Mouse (Mus musculus): ENCODE data around the gene Atxn2. TPM values are rescaled to one million over a fixed set of nuclear protein-coding genes. Genes with fewer than 3 reads are reported as not detected.

The Atxn2 gene
- polyA plus RNA-seq, 1 experiment, result 174 TPM

DNA sequence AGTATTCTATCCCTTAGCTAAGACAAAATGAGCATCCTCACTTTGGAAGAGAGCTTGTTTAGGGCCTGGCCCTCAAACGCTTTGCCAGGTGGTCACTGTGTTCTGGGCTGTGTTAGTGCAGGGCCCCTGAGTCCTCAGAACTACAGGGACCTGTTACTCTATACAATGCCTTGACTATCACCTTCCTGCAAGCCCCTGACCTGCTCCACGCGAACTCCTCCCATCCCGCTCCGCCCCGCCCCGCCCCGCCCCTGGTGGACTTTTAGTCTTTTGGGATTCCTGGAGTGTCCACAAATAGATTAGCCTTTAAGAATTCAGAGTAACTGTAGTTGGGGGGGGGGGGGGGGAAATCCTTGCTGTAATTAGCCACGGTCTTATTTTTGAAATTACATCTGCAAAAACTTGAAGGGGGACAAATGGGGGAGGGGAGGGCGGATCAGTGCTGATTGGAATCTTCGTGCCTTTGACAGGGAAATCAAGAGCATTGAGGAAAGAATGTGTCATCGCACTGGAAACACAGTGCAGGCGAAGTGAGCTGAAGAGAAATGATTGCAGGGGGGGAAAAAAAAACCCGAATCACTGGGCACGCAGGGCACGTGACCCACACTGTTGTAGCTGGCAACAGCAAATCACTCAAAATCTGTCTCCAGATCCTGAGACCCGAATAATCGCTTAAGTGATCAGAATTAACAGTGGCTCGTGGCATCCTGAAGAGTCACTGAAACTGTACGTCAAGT, 6.5 kb upstream of the Atxn2 start:
- H3K27ac ChIP-seq (ENCODE audit: insufficient read depth, low read length), result no peak overlapping the region
- H3K4me1 ChIP-seq (ENCODE audit: control insufficient read depth, insufficient read depth, low read length), result peaks cover 4% of the 10 kb centered on the region; the same call in 1 of the 2 replicates
- no peak for TF ChIP-seq POLR2A (IDR thresholded peaks at IDR 0.05; ENCODE audit: low read depth, low read length)
- no peak for TF ChIP-seq CTCF (IDR thresholded peaks at IDR 0.05; ENCODE audit: borderline replicate concordance, insufficient read depth, low read length)
- H3K4me3 ChIP-seq (ENCODE audit: insufficient read depth, low read length), result no peak overlapping the region

- TF ChIP-seq POLR2A (IDR thresholded peaks at IDR 0.05; ENCODE audit: low read depth, low read length) (peak; percentile 46), CTCF (IDR thresholded peaks at IDR 0.05; ENCODE audit: borderline replicate concordance, insufficient read depth, low read length) (no peak)
- Histone ChIP-seq H3K4me3 (ENCODE audit: insufficient read depth, low read length) (peak overlapping the region; percentile 19; the same call in 1 of the 2 replicates), H3K27ac (ENCODE audit: insufficient read depth, low read length) (no peak overlapping the region), H3K4me1 (ENCODE audit: control insufficient read depth, insufficient read depth, low read length) (peaks cover 9% of the 10 kb centered on the region)
Observed at GRCm38 (mm10) chr5:121710402-121710801, 735 bp upstream of the Atxn2 start.

DNA sequence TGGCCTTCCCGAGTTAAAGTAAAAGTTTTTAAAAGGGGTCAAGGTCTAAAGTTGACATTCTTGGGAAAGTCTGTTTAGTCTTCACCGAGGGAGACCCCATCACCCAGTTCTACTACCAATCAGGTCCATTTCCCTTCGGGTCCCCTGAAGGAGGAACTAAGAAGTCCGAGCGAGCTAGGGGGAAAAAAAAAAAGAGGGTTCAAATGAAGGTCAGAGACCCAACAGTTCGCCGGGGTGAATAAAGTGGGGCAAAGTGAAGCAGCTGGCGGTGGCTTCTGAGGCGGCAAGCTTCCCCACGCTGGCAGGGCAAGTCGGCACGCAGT, 325 bp upstream of the Atxn2 start:
- Histone ChIP-seq H3K4me3 (ENCODE audit: insufficient read depth, low read length) (peak overlapping the region; percentile 62), H3K27ac (ENCODE audit: insufficient read depth, low read length) (peak overlapping the region; percentile 73), H3K4me1 (ENCODE audit: control insufficient read depth, insufficient read depth, low read length) (peaks cover 12% of the 10 kb centered on the region)
- TF ChIP-seq CTCF (IDR thresholded peaks at IDR 0.05; ENCODE audit: borderline replicate concordance, insufficient read depth, low read length) (no peak), POLR2A (IDR thresholded peaks at IDR 0.05; ENCODE audit: low read depth, low read length) (no peak)

- H3K27ac ChIP-seq (ENCODE audit: insufficient read depth, low read length), result peak overlapping the region; percentile 80
- H3K4me1 ChIP-seq (ENCODE audit: control insufficient read depth, insufficient read depth, low read length), result peaks cover 13% of the 10 kb centered on the region
- TF ChIP-seq POLR2A (IDR thresholded peaks at IDR 0.05; ENCODE audit: low read depth, low read length) (no peak), CTCF (IDR thresholded peaks at IDR 0.05; ENCODE audit: borderline replicate concordance, insufficient read depth, low read length) (no peak)
- peak overlapping the region; percentile 35 for H3K4me3 ChIP-seq (ENCODE audit: insufficient read depth, low read length)
Observed at GRCm38 (mm10) chr5:121711928-121712231, 743 bp downstream of the Atxn2 start.

DNA sequence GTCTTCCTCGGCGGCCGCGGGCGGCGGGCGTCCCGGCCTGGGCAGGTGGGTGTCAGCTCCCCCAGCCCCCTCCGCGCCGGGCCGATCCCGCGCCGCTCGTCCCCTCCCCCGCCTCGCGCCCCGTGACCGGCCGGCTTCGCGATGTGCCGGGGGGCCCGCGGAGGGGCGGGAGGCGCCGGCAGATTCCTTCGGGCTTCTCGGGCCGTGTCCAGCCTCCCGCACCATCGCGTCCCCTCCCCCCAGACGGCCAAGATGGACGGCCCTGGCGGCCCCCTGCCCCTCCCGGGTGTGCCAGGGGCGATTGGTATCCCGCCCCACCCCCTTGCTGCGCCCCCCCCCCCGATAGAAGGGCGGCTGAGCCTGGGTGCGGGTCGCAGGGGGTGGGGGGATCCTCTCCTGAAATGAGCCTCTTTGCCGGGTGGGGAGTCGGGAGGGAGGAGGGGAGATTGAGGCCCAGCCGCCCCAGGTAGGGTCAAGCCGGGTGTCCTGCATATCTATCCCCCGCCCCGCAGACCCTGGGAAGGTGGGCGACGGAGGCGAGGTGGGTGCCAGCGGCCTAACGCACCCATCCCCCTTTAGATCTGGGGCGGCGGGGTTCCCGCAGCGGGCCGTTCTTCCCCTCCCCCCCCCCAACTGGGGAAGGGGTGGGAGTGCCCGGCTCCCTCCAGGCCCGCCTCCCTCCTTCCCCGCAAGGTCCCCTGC, 1.2 kb downstream of the Atxn2 start:
- Histone ChIP-seq H3K4me3 (ENCODE audit: insufficient read depth, low read length) (peak overlapping the region; percentile 89), H3K27ac (ENCODE audit: insufficient read depth, low read length) (peak overlapping the region; percentile 90), H3K4me1 (ENCODE audit: control insufficient read depth, insufficient read depth, low read length) (peaks cover 13% of the 10 kb centered on the region)
- TF ChIP-seq CTCF (IDR thresholded peaks at IDR 0.05; ENCODE audit: borderline replicate concordance, insufficient read depth, low read length), result no peak
- TF ChIP-seq POLR2A (IDR thresholded peaks at IDR 0.05; ENCODE audit: low read depth, low read length), result no peak

DNA sequence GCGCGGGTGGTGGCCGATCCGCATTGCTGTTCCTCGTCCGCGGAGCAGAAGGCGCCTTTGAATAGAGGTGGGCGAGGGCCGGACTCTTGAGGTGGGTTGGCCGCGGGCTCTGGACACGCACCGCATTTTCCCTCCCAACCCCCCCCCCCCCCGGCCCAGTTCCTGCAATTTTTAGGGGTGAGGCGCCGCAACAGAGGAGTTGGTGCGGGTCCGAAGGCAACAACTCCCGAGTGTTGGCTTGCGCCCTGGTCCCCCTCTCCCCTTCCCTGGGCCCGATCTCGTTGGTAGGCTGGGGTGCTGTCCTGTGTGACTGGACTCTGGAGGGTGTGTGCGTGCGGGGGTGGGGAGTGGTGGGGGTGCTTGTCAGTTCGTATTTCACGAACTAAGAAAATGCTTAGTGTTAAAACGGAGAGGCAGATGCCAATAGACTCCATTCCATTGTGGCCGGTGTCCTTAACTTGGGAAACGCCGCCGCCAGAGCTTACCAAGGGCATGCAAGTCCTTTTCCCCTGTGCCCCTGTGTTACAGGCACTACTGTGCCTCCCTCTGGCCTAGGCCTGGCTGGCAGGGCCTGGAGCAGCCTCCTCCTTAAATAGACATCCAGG, 1.9 kb downstream of the Atxn2 start:
- Histone ChIP-seq H3K4me1 (ENCODE audit: control insufficient read depth, insufficient read depth, low read length) (peaks cover 13% of the 10 kb centered on the region), H3K4me3 (ENCODE audit: insufficient read depth, low read length) (peak overlapping the region; percentile 89), H3K27ac (ENCODE audit: insufficient read depth, low read length) (peak overlapping the region; percentile 90)
- no peak for TF ChIP-seq CTCF (IDR thresholded peaks at IDR 0.05; ENCODE audit: borderline replicate concordance, insufficient read depth, low read length)
- peak; percentile 36; the same call in 1 of the 2 replicates for TF ChIP-seq POLR2A (IDR thresholded peaks at IDR 0.05; ENCODE audit: low read depth, low read length)

- 0 out of 2 replicates have a peak overlapping the region, but pooled peaks have one; percentile 33 for H3K4me3 ChIP-seq (ENCODE audit: insufficient read depth, low read length)
Observed at GRCm38 (mm10) chr5:121714331-121714730, 3.2 kb downstream of the Atxn2 start.

GRCm38 (mm10) chr5:121714928-121715327, 3.8 kb downstream of the Atxn2 start:
- no peak for TF ChIP-seq POLR2A (IDR thresholded peaks at IDR 0.05; ENCODE audit: low read depth, low read length)
- TF ChIP-seq CTCF (IDR thresholded peaks at IDR 0.05; ENCODE audit: borderline replicate concordance, insufficient read depth, low read length), result no peak
- no peak overlapping the region for H3K27ac ChIP-seq (ENCODE audit: insufficient read depth, low read length)
- H3K4me1 ChIP-seq (ENCODE audit: control insufficient read depth, insufficient read depth, low read length), result peaks cover 15% of the 10 kb centered on the region
- H3K4me3 ChIP-seq (ENCODE audit: insufficient read depth, low read length), result no peak overlapping the region

More at GRCm38 (mm10) chr5:121714331-121714730, 3.2 kb downstream of the Atxn2 start:
- H3K27ac ChIP-seq (ENCODE audit: insufficient read depth, low read length), result no peak overlapping the region
- TF ChIP-seq POLR2A (IDR thresholded peaks at IDR 0.05; ENCODE audit: low read depth, low read length) (no peak), CTCF (IDR thresholded peaks at IDR 0.05; ENCODE audit: borderline replicate concordance, insufficient read depth, low read length) (no peak)
- H3K4me1 ChIP-seq (ENCODE audit: control insufficient read depth, insufficient read depth, low read length), result peaks cover 15% of the 10 kb centered on the region

DNA sequence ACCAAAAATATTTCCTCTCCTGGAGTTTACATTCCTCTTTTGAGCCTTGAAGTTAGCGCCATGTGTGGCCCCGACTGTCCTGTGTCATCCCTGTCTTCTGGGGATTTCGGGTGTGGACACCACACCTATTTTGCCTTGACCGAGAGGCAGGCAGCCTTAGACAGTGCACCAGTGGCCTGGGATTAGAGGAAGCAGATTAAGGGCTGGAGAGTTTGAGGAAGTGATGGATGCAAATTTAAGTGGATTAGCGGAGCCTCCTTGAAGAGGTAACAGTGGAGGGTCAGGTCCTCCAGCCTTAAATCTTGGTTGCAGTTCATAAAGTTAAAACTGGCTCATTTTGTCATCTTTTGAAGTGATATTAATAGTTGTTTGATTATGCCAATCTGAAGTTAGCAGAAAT, 7.3 kb downstream of the Atxn2 start:
- TF ChIP-seq POLR2A (IDR thresholded peaks at IDR 0.05; ENCODE audit: low read depth, low read length), result no peak
- TF ChIP-seq CTCF (IDR thresholded peaks at IDR 0.05; ENCODE audit: borderline replicate concordance, insufficient read depth, low read length), result no peak
- Histone ChIP-seq H3K4me3 (ENCODE audit: insufficient read depth, low read length) (no peak overlapping the region), H3K27ac (ENCODE audit: insufficient read depth, low read length) (no peak overlapping the region), H3K4me1 (ENCODE audit: control insufficient read depth, insufficient read depth, low read length) (peaks cover 23% of the 10 kb centered on the region)

Measured in embryonic fibroblast, embryonic 13.5 days (primary cell).